Mouse (Mus musculus): ENCODE results near the gene Dennd1b.
A peak's percentile ranks its signal among the peaks of the same experiment; 100 is the strongest.

Gene Dennd1b

GRCm38 (mm10) chr1:138962266-138963101, 751 bp upstream of the Dennd1b start:
- DNase-seq (ENCODE audit: low read depth, low spot score): peak; percentile 32

GRCm38 (mm10) chr1:138963868-138964458, 728 bp downstream of the Dennd1b start:
- peak; percentile 40 for DNase-seq (ENCODE audit: low read depth, low spot score)

- no peak for DNase-seq (ENCODE audit: low read depth, low spot score)
Observed at GRCm38 (mm10) chr1:138965069-138965468, 1.8 kb downstream of the Dennd1b start.

- DNase-seq (ENCODE audit: low read depth, low spot score): no peak
Observed at GRCm38 (mm10) chr1:138965511-138965910, 2.3 kb downstream of the Dennd1b start.

- DNase-seq (ENCODE audit: low read depth, low spot score): no peak
Observed at GRCm38 (mm10) chr1:138967450-138967849, 4.2 kb downstream of the Dennd1b start.

GRCm38 (mm10) chr1:138970053-138970452, 6.8 kb downstream of the Dennd1b start:
- DNase-seq (ENCODE audit: low read depth, low spot score): no peak

- no peak for DNase-seq (ENCODE audit: low read depth, low spot score)
Observed at GRCm38 (mm10) chr1:138973541-138974224, 10.4 kb downstream of the Dennd1b start.

- no peak for DNase-seq (ENCODE audit: low read depth, low spot score)
Observed at GRCm38 (mm10) chr1:138974836-138975235, 11.6 kb downstream of the Dennd1b start.

GRCm38 (mm10) chr1:138975945-138976344, 12.7 kb downstream of the Dennd1b start:
- DNase-seq (ENCODE audit: low read depth, low spot score): no peak

- DNase-seq (ENCODE audit: low read depth, low spot score): no peak
Observed at GRCm38 (mm10) chr1:138982203-138982602, 19.0 kb downstream of the Dennd1b start.

GRCm38 (mm10) chr1:138982611-138983010, 19.4 kb downstream of the Dennd1b start:
- DNase-seq (ENCODE audit: low read depth, low spot score): no peak

- DNase-seq (ENCODE audit: low read depth, low spot score): no peak
Observed at GRCm38 (mm10) chr1:138983064-138983463, 19.8 kb downstream of the Dennd1b start.

- DNase-seq (ENCODE audit: low read depth, low spot score): no peak
Observed at GRCm38 (mm10) chr1:138983465-138983864, 20.2 kb downstream of the Dennd1b start.

- DNase-seq (ENCODE audit: low read depth, low spot score): no peak
Observed at GRCm38 (mm10) chr1:138984161-138984560, 20.9 kb downstream of the Dennd1b start.

- DNase-seq (ENCODE audit: low read depth, low spot score): peak; percentile 44
Observed at GRCm38 (mm10) chr1:138992384-138993138, 29.3 kb downstream of the Dennd1b start.

- DNase-seq (ENCODE audit: low read depth, low spot score): no peak
Observed at GRCm38 (mm10) chr1:138995621-138996380, 32.6 kb downstream of the Dennd1b start.

GRCm38 (mm10) chr1:138996663-138997062, 33.4 kb downstream of the Dennd1b start:
- no peak for DNase-seq (ENCODE audit: low read depth, low spot score)

GRCm38 (mm10) chr1:139000675-139001379, 37.6 kb downstream of the Dennd1b start:
- peak; percentile 28 for DNase-seq (ENCODE audit: low read depth, low spot score)

GRCm38 (mm10) chr1:139003503-139003902, 40.3 kb downstream of the Dennd1b start:
- no peak for DNase-seq (ENCODE audit: low read depth, low spot score)

- no peak for DNase-seq (ENCODE audit: low read depth, low spot score)
Observed at GRCm38 (mm10) chr1:139006000-139006399, 42.8 kb downstream of the Dennd1b start.

All from mesoderm, embryonic 11.5 days (tissue).